Mouse (Mus musculus): ENCODE results near the gene Acta2. TPM values are rescaled to one million over a fixed set of nuclear protein-coding genes. Genes with fewer than 3 reads are reported as not detected.

Acta2 gene
- total and polyA plus RNA-seq, 3 experiments = 0.13 to 0.31 TPM; not detected in 1

DNA sequence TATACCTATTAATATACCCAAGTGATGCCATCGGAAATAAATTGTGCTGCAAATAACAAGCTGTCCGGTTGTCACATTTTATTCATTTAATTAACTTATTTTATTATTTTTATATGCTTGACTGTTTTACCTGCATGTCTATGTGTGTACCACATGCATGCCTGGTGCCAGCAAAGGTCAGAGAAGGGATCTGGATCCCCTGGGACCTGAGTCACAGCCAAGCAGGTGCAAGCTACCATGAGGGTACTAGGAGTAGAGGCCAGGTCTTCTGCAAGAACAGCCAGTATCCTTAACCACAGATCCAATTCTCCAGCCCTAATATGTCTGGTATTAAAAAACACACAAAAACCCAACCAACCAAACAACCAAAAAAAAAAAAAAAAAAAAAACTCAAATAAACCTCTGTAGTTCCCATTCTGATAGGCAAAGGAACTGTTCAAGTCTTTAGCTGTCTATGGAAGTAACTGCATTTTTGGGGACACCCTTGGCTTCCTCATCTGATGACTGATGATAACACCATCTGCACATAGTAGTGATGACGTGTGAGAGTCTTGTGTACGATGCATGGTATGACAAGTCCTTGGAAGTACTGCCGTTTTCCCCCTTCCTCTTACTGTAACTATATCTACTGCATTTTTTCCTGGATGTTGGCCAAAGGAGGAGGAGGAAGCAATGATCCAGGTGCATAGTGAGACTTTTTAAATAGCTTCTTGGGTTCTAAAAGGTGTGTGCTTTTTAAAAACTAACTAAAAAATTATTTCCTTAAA is 14.9 kb downstream of the Acta2 start:
- Histone ChIP-seq H3K27me3 (replicated peaks) (no peaks in the 10 kb centered on the region), H3K4me3 (replicated peaks in 1 of 3; ENCODE audit: low read depth in 2 of 3, low read length in 2 of 3, poor library complexity in 1 of 3) (no peak overlapping the region), H3K4me1 (ENCODE audit: control insufficient read depth in 1 of 2, insufficient read depth in 2 of 2) (peaks cover 3 to 5% of the 10 kb centered on the region in 2 experiments; a peak in 3 of 4 replicates), H3K9ac (ENCODE audit: insufficient read depth, low read depth) (no peak overlapping the region), H3K36me3 (replicated peaks in 1 of 2; ENCODE audit: control insufficient read depth in 1 of 2, insufficient read depth in 1 of 2, low read length in 1 of 2) (peaks cover 40 to 81% of the 10 kb centered on the region in 2 experiments), H3K27ac (ENCODE audit: insufficient read depth, low read depth) (no peak overlapping the region), H3K79me2 (replicated peaks; ENCODE audit: control insufficient read depth, extremely low read depth, insufficient read depth, poor library complexity, severe bottlenecking) (no peaks in the 10 kb centered on the region), H3K4me2 (ENCODE audit: insufficient read depth, low read depth, poor library complexity, severe bottlenecking) (no peak overlapping the region), H3K9me3 (replicated peaks; ENCODE audit: low read length) (no peaks in the 10 kb centered on the region)
- in situ Hi-C loops (cut with MboI; ENCODE audit: low pct_ligation_motif_present, low pct_unique_long_range_greater_than_20kb, low sequenced_read_pairs) (loop anchor here (10.0 kb wide), 1 partner anchor 234 kb away; the partner anchor contains the start of gene Ch25h), dilution Hi-C loops (cut with MboI; ENCODE audit: extremely low pct_ligation_motif_present, extremely low pct_unique_long_range_greater_than_20kb, low sequenced_read_pairs) (no loop called here)
- DNase-seq (ENCODE audit: extremely low read depth) = no peak
- TF ChIP-seq E2F4 (IDR thresholded peaks at IDR 0.05; ENCODE audit: insufficient replicate concordance, low read depth, low read length) (no peak), ZNF384 (IDR thresholded peaks at IDR 0.05; ENCODE audit: low read depth, low read length) (no peak), JUN (IDR thresholded peaks at IDR 0.05; ENCODE audit: insufficient read depth, low read depth, low read length) (no peak), POLR2A (IDR thresholded peaks at IDR 0.05; ENCODE audit: low read depth, low read length) (no peak), MYC (IDR thresholded peaks at IDR 0.05; ENCODE audit: low read depth, low read length) (no peak), IRF4 (IDR thresholded peaks at IDR 0.05; ENCODE audit: low read depth, low read length) (no peak), ELF1 (IDR thresholded peaks at IDR 0.05; ENCODE audit: low read depth, low read length) (no peak), NRF1 (IDR thresholded peaks at IDR 0.05; ENCODE audit: low read depth, low read length) (no peak), BHLHE40 (IDR thresholded peaks at IDR 0.05; ENCODE audit: low read depth, low read length) (no peak), NELFE (IDR thresholded peaks at IDR 0.05; ENCODE audit: low read depth, low read length) (no peak), MAFK (IDR thresholded peaks at IDR 0.05; ENCODE audit: insufficient replicate concordance, low read length) (no peak)

DNA sequence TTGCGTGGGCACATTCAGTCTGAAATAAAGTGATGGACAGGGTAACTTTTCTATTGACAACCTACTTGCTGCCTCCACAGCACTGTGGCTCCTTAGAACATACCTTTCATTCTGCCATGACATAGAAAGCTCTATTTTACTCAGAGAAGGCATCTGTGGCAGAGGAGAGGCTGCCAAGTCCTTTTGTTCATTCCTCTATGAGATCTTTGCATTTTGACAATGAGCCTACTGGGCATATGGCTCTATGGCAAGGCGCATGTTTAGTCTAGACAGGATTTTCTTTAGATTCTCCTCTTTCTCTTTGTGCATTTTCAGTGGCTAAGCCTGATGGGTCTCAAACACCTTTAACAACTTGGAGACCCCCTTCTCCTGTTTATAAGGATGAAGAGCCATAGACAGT is 17.6 kb downstream of the Acta2 start:
- no peak overlapping the region for H3K4me3 ChIP-seq (replicated peaks in 1 of 3; ENCODE audit: low read depth in 2 of 3, low read length in 2 of 3, poor library complexity in 1 of 3)
- peaks cover 56 to 93% of the 10 kb centered on the region in 2 experiments for H3K36me3 ChIP-seq (replicated peaks in 1 of 2; ENCODE audit: control insufficient read depth in 1 of 2, insufficient read depth in 1 of 2, low read length in 1 of 2)
- peak overlapping the region; percentile 47; the same call in 1 of the 2 replicates for H3K27ac ChIP-seq (ENCODE audit: insufficient read depth, low read depth)
- dilution Hi-C loops (cut with MboI; ENCODE audit: extremely low pct_ligation_motif_present, extremely low pct_unique_long_range_greater_than_20kb, low sequenced_read_pairs) (no loop called here), in situ Hi-C loops (cut with MboI; ENCODE audit: low pct_ligation_motif_present, low pct_unique_long_range_greater_than_20kb, low sequenced_read_pairs) (no loop called here)
- no peak overlapping the region for H3K9ac ChIP-seq (ENCODE audit: insufficient read depth, low read depth)
- no peak overlapping the region for H3K4me2 ChIP-seq (ENCODE audit: insufficient read depth, low read depth, poor library complexity, severe bottlenecking)
- no peaks in the 10 kb centered on the region for H3K4me1 ChIP-seq (ENCODE audit: control insufficient read depth in 1 of 2, insufficient read depth in 2 of 2)
- H3K79me2 ChIP-seq (replicated peaks; ENCODE audit: control insufficient read depth, extremely low read depth, insufficient read depth, poor library complexity, severe bottlenecking) = no peaks in the 10 kb centered on the region
- no peak for TF ChIP-seq IRF4 (IDR thresholded peaks at IDR 0.05; ENCODE audit: low read depth, low read length)
- no peak for TF ChIP-seq ZMIZ1 (IDR thresholded peaks at IDR 0.05; ENCODE audit: low read depth, low read length)
- no peak for TF ChIP-seq BHLHE40 (IDR thresholded peaks at IDR 0.05; ENCODE audit: low read depth, low read length)
- TF ChIP-seq MAZ (IDR thresholded peaks at IDR 0.05; ENCODE audit: low read depth, low read length) = no peak
- no peak for TF ChIP-seq USF1 (IDR thresholded peaks at IDR 0.05; ENCODE audit: low read depth, low read length)
- no peak for TF ChIP-seq UBTF (IDR thresholded peaks at IDR 0.05; ENCODE audit: low read depth, low read length)
- TF ChIP-seq ETS1 (conservative IDR thresholded peaks at IDR 0.05; ENCODE audit: low read depth, low read length) = no peak
- TF ChIP-seq TCF12 (IDR thresholded peaks at IDR 0.05; ENCODE audit: low read depth, low read length) = no peak
- no peak for TF ChIP-seq E2F4 (IDR thresholded peaks at IDR 0.05; ENCODE audit: insufficient replicate concordance, low read depth, low read length)
- no peak for TF ChIP-seq POLR2AphosphoS2 (IDR thresholded peaks at IDR 0.05; ENCODE audit: low read depth, low read length)
- no peak for TF ChIP-seq NRF1 (IDR thresholded peaks at IDR 0.05; ENCODE audit: low read depth, low read length)
- TF ChIP-seq KAT2A (IDR thresholded peaks at IDR 0.05; ENCODE audit: insufficient replicate concordance, low read length) = no peak
- no peak for TF ChIP-seq MYC (IDR thresholded peaks at IDR 0.05; ENCODE audit: low read depth, low read length)
- no peak for TF ChIP-seq GABPA (IDR thresholded peaks at IDR 0.05; ENCODE audit: insufficient replicate concordance, low read depth, low read length)
- H3K27me3 ChIP-seq (replicated peaks) = no peaks in the 10 kb centered on the region
- DNase-seq (ENCODE audit: extremely low read depth) = no peak
- no peaks in the 10 kb centered on the region for H3K9me3 ChIP-seq (replicated peaks; ENCODE audit: low read length)

All from CH12.LX (cell line).